Mouse (Mus musculus) cerebellum, postnatal 4 days (tissue): ENCODE measurements around the gene Ppp1r14b.

Experiments used
- DNase-seq, 2 experiments: peaks; one replicate each; pipeline ENCODE4 v3.0.0; 2022; ENCODE audit warnings: low spot score in 2 of 2, mixed read lengths in 1 of 2

Ppp1r14b gene

DNA sequence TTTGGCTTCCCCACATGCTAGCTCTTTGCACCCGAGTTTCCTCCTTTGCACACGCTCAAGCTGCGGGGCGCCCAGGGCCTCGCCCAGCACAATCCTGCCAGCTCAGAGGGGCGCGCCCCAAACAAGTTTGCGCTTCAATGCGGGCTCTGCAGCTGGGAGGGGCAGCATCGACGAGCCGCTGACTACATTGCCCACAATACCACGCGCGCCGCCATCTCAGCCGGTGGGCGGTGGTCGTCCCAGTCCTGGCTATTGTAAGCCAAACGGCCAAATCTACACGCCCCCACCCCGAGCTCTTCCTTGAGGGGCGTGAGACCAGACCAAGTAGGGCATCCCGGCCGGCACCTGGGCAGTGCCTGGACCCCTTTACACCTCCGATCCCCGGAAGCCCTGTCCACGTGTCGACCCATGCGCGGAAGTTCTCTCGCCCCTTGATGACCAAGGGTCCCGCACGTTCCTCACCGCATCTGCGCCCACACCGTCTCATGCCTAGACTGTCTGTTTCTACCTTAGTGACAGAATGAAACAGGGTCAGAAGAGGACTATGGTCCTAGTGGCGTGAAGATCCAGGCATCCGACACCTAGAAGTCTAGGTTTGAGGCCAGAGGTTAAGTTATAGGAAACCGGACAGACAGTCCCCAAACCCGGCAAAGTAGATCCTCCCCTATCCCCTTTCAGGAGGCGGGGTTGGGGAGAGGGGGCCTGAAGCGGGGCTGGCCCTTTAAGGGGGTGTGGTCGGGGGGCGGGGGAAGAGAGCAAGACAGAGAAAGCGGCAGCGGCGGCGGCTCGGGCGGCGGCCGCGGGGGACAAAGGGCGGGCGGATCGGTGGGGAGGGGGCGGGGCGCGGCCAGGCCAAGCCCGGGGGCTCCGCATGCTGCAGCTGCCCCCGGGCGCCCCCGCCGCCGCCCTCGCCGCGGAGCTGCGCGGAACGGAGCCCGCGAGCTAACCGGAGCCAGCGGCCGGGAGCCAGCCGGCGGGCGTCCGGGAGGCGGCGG, at the start of gene Ppp1r14b:
TSS of gene Ppp1r14b (plus strand) at position 758 of the 995 bp plus-strand sequence.
- peak in 1 of 2 experiments; percentile 82 for DNase-seq

DNA sequence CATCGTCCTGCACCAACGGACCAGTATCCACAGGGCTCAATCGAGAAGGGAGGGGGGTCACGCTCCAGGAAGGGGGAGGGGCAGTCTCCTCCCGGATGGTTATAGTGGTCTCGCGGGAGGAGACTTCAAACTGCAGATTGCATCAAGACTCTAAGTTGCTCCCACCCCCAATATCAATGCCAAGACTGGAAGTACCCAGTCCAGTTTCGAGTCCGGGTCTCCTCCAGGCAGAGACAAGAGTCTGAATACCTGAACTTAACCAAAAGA, 49.5 kb upstream of the Ppp1r14b start, which contains the start of gene Catsperz:
TSS of gene Catsperz (minus strand) at position 74 of the 267 bp plus-strand sequence.
- DNase-seq: no peak

DNA sequence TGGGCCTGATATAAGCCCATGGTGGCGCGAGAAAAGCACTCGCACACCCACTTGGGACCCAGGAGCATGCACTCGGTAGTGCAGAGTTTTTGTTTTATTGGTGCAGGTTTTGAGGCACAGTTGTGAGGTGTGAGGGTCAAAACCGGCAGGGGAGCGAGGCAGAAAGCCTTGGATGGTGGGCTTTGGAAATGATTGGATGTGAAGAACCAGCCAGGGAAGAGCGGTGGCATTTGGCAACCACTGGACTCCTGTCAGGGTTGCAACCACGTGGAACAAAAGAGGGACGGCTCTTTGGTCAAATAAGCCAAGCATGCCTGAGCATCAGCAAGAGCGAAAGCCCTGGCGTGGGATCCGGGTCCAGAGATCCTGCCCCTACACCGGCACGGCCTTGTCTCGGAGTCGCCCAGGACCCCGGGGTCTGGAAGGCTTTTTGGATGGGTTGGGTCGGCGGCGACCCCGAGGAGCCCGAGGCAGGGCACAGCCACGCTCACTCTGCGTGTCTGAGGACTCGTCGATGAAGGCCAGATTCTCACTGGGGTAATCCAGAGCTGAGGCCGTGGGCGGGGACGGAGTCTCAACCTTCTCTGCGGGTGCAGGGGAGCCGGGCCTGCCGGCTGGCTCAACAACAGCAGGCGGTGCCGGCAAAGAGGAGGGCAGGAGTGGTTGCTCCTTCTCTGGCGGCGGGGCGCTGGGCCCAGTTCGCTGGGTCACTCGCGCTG, 49.0 kb upstream of the Ppp1r14b start:
- DNase-seq: no peak

GRCm38 (mm10) chr19:6926559-6927255, 48.1 kb upstream of the Ppp1r14b start:
- no peak for DNase-seq

GRCm38 (mm10) chr19:6928080-6928479, 46.7 kb upstream of the Ppp1r14b start:
- no peak for DNase-seq

DNA sequence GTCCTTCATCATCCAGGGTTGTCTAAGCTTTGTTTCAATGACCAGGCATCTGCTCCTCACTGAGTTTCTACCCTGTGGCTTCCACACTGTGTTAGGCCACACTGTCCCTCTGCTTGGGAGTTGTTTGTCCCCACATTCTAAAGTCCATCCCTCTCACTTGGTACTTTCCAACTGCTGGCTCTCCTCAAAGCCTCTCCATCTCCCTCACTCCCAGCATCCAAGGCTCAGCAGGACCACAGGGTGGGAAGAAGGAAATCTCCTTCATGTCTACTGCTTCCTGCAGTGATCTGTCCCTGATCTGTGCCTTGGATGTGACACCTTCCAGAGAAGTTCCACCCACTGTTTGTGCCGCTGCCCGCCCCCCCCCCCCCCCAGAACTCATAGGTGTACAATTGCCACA, 43.8 kb upstream of the Ppp1r14b start:
- DNase-seq: no peak

DNA sequence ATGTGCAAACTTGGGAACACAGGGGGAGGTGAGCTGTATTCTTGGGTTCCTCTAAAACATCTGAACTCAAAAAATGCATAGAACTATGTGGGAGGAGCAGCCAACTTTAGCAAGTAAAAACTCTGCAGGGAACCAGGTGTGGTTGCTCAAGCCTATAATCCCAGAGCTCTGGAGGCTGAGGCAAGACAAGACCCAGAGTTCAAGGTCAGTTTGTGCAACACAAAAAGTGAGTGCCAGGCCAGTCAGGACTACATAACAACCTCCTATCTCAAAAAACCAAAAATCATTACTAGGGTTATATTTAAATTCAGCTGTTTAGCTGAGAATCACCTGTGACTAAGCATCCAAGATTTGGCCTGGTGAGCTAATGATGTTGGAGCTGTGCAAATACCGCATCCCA, 42.8 kb upstream of the Ppp1r14b start:
- no peak for DNase-seq

- no peak for DNase-seq
These were observed 41.7 kb upstream of the Ppp1r14b start for GRCm38 (mm10) chr19:6933102-6933435.

- DNase-seq: no peak
These were observed 41.2 kb upstream of the Ppp1r14b start for GRCm38 (mm10) chr19:6933436-6934194.

- DNase-seq: no peak
These were observed 40.4 kb upstream of the Ppp1r14b start, which contains the start of gene Kcnk4 for GRCm38 (mm10) chr19:6934195-6934977. TSS of gene Kcnk4 (minus strand) at chr19:6934515.

DNA sequence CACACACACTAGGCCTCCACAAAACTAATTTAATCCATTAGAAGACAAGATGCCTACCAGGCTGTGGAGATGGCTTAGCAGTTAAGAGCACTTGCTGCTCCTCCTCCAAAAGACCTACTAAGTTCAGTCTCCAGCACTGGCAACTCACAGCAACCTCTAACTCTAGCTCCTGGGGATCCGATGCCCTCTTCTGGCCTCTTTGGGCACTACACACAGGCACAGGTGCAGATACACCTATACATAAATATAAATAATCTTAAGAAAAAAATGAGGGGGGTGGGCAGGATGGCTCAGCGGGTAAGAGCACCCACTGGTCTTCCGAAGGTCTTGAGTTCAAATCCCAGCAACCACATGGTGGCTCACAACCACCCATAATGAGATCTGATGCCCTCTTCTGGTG, 38.5 kb upstream of the Ppp1r14b start:
- DNase-seq: no peak

- no peak for DNase-seq
These were observed 37.0 kb upstream of the Ppp1r14b start for GRCm38 (mm10) chr19:6937541-6938465.

DNA sequence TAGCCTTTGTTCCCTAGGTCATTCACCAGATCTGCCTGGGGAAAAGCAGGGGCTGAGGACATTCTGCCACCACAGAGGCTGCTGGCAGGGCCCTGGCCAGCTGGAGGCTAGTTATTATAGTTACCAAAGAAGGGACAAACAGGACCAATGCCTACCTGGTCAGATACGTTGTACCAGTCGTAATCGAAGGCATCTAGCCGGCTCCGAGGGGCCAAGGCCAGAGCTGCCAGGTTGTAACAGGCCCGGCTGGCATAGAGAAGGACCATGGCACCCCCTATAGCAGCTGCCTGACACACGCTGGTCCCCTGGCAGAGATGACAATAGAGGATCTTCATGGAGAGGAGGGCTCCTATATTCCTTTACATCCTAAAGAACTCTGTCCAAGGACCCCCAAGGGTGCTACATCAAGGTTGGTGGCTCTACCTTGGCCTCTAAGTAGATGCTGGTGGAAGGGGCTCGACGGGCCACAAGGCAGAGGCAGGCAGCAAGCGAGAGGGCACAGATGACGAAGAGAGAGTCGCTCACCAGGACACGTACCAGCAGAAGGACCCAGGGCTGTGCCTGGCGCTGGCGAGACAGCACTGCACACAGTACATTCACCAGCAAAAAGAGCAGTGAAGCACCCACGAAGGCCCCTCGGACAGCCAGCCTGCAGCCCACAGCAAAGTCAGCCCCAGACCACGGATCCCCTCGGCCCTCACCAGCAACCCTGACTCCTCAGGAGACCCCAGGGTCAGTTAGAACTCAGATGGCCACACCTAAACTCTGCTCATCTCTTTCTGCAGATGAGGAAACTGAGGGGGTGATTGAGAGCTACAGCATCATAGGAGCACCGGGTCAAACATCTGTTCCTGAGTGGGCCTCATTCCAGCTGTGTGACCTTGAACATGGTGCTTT, 35.4 kb upstream of the Ppp1r14b start:
- no peak for DNase-seq

- no peak for DNase-seq
These were observed 34.1 kb upstream of the Ppp1r14b start for GRCm38 (mm10) chr19:6940396-6941351.

DNA sequence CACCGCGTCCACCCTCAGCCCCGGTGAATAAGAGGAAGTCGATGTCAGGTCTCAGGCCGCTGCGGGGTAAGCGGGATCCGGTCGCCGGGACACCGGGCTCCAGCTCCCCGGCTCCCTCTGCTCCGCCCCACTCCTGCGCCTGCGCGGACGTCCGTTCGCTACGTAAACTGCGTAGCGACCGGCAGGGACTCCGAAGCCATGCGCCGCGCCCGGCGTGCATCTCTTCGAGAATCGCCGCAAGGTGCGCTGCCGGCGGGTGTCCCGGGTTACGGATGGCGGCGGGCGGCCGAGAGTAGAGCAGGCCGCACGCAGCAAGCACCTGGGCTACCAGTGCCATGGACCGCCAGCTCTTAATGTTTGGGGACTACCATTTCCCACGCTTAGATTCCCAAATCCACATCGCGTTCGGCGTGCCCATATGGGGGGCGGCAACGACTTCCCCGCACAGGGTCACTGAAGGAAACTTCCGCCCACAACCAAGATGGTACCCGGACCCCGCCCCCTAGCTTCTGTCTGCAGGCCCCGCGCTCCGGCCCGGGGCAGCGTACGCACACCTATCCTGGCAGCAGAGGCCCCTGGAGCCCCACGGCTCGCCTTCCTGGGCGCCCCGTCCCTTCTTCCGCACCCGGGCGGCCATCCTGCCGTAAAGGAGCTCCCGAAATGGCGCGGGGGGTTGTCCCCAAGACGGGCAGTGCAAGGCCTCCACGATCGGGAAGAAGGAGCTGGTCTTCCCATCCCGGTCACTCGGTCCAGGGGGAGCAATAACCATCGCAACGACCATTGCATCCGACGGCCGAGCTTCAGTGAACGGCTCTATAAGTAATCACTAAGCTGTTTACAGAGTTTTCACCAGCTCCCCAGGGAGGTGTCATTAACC, 33.2 kb upstream of the Ppp1r14b start, which contains the start of gene Bad:
TSS of gene Bad (plus strand) at position 490 of the 877 bp plus-strand sequence.
- DNase-seq: peak; percentile 95 to 98

DNA sequence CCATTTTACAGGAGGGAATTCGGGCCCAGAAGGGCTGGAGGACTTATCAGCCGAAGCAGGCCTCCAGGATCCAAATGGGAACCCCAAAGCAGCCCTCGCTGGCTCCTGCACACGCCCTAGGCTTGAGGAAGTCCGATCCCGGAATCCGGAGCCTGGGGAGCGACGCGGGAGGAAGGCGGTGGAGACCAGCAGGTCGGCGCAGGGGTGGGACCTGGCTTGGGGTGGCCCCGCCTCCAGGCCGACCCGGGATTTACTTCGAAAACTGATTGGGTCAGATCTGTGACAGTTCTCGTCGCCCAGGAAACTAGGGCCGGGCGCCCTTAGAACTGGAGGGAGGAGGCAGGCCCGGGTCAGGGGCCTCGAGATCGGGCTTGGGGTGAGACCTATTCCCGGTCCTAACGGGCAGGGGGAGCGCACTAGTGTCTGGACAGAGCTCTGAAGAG, 32.5 kb upstream of the Ppp1r14b start, which contains the start of gene Gpr137:
TSS of gene Gpr137 (minus strand) at position 232 of the 443 bp plus-strand sequence.
- DNase-seq: peak; percentile 75 to 87
